Mouse (Mus musculus) forebrain, embryonic 16.5 days (tissue): ENCODE measurements at regions not wholly inside any gene's neighbourhood (a gene's known extent, or its start where the extent isn't known, plus 50 kb on each side); places are given as distances from the start of the nearest gene placed in this dataset.

Experiments
- ATAC-seq: fragments of 200-750 bp; cut with Nextera tagmentation; 2 replicates; pipeline ENCODE4 v1.8.0; 2017; ENCODE audit warnings: mild to moderate bottlenecking, moderate library complexity
- H3K27ac ChIP-seq: fragments of 300-500 bp; sonication (generic); 2 replicates; pipeline ENCODE4 v1.5.1; 2014; ENCODE audit warnings: low read length, control low read depth
- H3K27me3 ChIP-seq: fragments of 300-500 bp; sonication (generic); replicated peaks from 2 replicates; pipeline ENCODE4 v1.6.1; 2014; ENCODE audit warnings: low read length; ENCODE audit not compliant: control insufficient read depth, insufficient read depth
- H3K36me3 ChIP-seq: fragments of 300-500 bp; sonication (generic); 2 replicates; pipeline ENCODE4 v1.6.1; 2014; ENCODE audit not compliant: control insufficient read depth, insufficient read depth
- H3K4me1 ChIP-seq: fragments of 300-500 bp; sonication (generic); replicated peaks from 2 replicates; pipeline ENCODE4 v1.6.1; 2014; ENCODE audit warnings: low read length; ENCODE audit not compliant: control insufficient read depth, insufficient read depth
- H3K4me2 ChIP-seq: fragments of 300-500 bp; sonication (generic); 2 replicates; pipeline ENCODE4 v1.6.1; 2014; ENCODE audit warnings: mild to moderate bottlenecking, low read length, control low read depth
- H3K4me3 ChIP-seq: fragments of 300-500 bp; sonication (generic); replicated peaks from 2 replicates; pipeline ENCODE4 v1.5.1; 2014; ENCODE audit warnings: mild to moderate bottlenecking, low read length, control low read depth
- H3K9ac ChIP-seq: fragments of 300-500 bp; sonication (generic); replicated peaks from 2 replicates; pipeline ENCODE4 v1.6.1; 2014; ENCODE audit warnings: low read depth, low read length, control low read depth
- H3K9me3 ChIP-seq: fragments of 300-500 bp; sonication (generic); 2 replicates; pipeline ENCODE4 v1.6.1; 2016; ENCODE audit warnings: low read length; ENCODE audit not compliant: control insufficient read depth
- WGBS: fragments of 180-500 bp; shearing (Covaris S2); extraction: QIAGEN DNeasy Blood & Tissue Kit; methylation state at CpG from one replicate; pipeline ENCODE4 v1.1.7; 2014; 5-methylcytosine and 5-hydroxymethylcytosine counted together

DNA sequence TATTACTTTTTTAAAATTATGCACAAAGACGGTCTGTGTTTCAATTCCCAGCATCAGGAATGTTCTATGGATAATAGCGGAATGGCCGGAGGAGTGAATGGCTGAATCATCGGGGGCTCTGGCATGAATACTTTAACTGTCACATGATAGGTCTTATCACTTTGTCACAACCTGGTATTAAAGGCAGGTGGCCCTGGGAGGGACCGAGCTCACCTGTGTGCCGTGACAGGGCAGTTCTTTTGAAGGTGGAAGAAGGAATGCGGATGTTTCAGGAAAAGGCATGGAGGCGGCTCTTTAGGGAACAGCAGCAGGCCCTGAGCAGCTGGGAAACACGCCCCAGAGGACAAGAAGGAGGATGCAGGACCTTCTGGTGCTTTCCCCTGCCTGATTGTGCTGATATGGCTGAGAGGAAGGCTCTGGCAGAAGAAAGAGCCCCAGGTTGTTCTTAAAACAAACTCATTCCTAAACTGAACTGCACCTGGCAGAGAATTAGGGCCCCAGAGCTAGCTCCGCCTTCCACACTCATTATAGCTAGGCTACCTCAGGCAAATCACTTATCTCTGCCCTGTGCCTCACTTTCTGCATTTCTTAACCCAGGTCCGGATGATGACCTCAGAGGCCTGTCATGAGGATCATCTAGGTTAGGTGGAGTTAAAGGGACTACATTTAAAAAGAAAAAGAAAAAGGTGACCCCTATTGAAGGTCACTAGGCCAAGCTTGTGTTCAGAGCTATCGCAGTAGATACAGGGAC lies 184.8 kb upstream of the Bcor start:
- no peak for ATAC-seq
- H3K4me1 ChIP-seq: no peaks in the 10 kb centered on the region
- no peak overlapping the region for H3K4me3 ChIP-seq
- no peaks in the 10 kb centered on the region for H3K27me3 ChIP-seq
- H3K27ac ChIP-seq: no peak overlapping the region
- no peaks in the 10 kb centered on the region for H3K36me3 ChIP-seq
- no peaks in the 10 kb centered on the region for H3K9me3 ChIP-seq
- H3K9ac ChIP-seq: no peak overlapping the region
- WGBS: 89% methylated on average over 12 of the region's 12 CpGs
- no peak overlapping the region for H3K4me2 ChIP-seq

GRCm38 (mm10) chrX:12346856-12347255 lies 186.7 kb upstream of the Bcor start:
- Histone ChIP-seq H3K9ac (no peak overlapping the region), H3K4me3 (no peak overlapping the region), H3K4me1 (no peaks in the 10 kb centered on the region), H3K27ac (no peak overlapping the region), H3K9me3 (no peaks in the 10 kb centered on the region), H3K36me3 (no peaks in the 10 kb centered on the region), H3K4me2 (no peak overlapping the region), H3K27me3 (no peaks in the 10 kb centered on the region)
- WGBS: 72% methylated on average over 3 of the region's 3 CpGs
- ATAC-seq: no peak

- H3K9me3 ChIP-seq: no peaks in the 10 kb centered on the region
- H3K4me2 ChIP-seq: no peak overlapping the region
- H3K4me3 ChIP-seq: no peak overlapping the region
- no peaks in the 10 kb centered on the region for H3K36me3 ChIP-seq
- ATAC-seq: no peak
- 50% methylated on average over 8 of the region's 8 CpGs for WGBS
- H3K4me1 ChIP-seq: no peaks in the 10 kb centered on the region
- H3K27me3 ChIP-seq: no peaks in the 10 kb centered on the region
- H3K27ac ChIP-seq: no peak overlapping the region
- no peak overlapping the region for H3K9ac ChIP-seq
These were observed 188.0 kb upstream of the Bcor start for GRCm38 (mm10) chrX:12348117-12348516.

DNA sequence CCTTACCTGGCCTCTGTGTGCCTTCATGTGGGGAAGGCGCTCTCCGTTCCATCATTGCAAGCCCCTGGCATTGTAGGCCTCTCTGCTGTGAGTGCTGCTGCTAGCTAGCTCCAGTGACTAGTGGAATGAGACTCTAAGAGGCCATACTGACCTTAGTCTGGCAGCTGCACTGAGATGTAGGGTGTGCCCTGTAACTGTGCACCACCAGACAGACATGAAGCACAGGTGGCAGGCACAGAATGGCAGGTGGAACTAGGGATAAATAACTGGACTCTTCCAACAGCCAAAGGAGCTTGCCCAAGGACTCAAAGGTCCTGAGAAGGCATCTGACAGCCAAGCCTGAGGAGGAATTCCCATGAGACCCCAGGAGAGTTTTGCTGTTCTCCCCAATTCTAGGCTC lies 194.7 kb upstream of the Bcor start:
- H3K27ac ChIP-seq: no peak overlapping the region
- no peaks in the 10 kb centered on the region for H3K27me3 ChIP-seq
- no peak overlapping the region for H3K4me3 ChIP-seq
- no peak overlapping the region for H3K4me2 ChIP-seq
- H3K36me3 ChIP-seq: no peaks in the 10 kb centered on the region
- 96% methylated on average over 2 of the region's 2 CpGs for WGBS
- ATAC-seq: no peak
- H3K9ac ChIP-seq: no peak overlapping the region
- no peaks in the 10 kb centered on the region for H3K4me1 ChIP-seq
- no peaks in the 10 kb centered on the region for H3K9me3 ChIP-seq

DNA sequence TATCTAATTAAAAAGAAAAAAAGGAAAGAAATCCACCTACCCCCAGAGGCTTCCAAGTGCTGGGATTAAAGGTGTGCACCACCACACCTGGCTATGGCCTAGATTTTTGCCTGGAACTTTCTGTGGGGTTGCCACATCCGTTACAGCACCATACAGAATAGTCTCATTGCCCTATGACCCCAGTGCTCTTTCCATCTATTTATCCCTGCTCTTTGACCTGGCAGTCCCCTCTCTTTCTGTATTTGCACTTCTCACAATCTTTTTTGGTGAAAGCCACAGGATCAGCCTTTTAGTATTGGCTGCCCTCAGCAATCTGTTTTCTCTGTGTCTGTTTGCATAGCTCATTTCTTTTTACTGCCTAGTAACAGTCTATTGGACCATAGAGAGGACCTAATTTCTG lies 197.9 kb upstream of the Bcor start:
- Histone ChIP-seq H3K9ac (no peak overlapping the region), H3K4me3 (no peak overlapping the region), H3K27ac (no peak overlapping the region), H3K27me3 (no peaks in the 10 kb centered on the region), H3K4me1 (no peaks in the 10 kb centered on the region), H3K36me3 (no peaks in the 10 kb centered on the region), H3K9me3 (no peaks in the 10 kb centered on the region), H3K4me2 (no peak overlapping the region)
- WGBS: 50% methylated on average over 1 of the region's 1 CpGs
- ATAC-seq: no peak

- no peak for ATAC-seq
- Histone ChIP-seq H3K4me1 (no peaks in the 10 kb centered on the region), H3K4me2 (no peak overlapping the region), H3K27ac (no peak overlapping the region), H3K9ac (no peak overlapping the region), H3K9me3 (no peaks in the 10 kb centered on the region), H3K4me3 (no peak overlapping the region), H3K27me3 (no peaks in the 10 kb centered on the region), H3K36me3 (no peaks in the 10 kb centered on the region)
- WGBS: 81% methylated on average over 12 of the region's 12 CpGs
These were observed 205.6 kb upstream of the Bcor start for GRCm38 (mm10) chrX:12365582-12366323.

GRCm38 (mm10) chrX:12366801-12367200 lies 206.6 kb upstream of the Bcor start:
- Histone ChIP-seq H3K36me3 (no peaks in the 10 kb centered on the region), H3K4me2 (no peak overlapping the region), H3K9ac (no peak overlapping the region), H3K4me3 (no peak overlapping the region), H3K9me3 (no peaks in the 10 kb centered on the region), H3K27me3 (no peaks in the 10 kb centered on the region), H3K4me1 (no peaks in the 10 kb centered on the region), H3K27ac (no peak overlapping the region)
- 90% methylated on average over 6 of the region's 6 CpGs for WGBS
- no peak for ATAC-seq

- WGBS: 74% methylated on average over 6 of the region's 6 CpGs
These were observed 213.5 kb upstream of the Bcor start for GRCm38 (mm10) chrX:12373670-12374069.

GRCm38 (mm10) chrX:12375796-12376195 lies 211.8 kb upstream of the Atp6ap2 start:
- H3K9ac ChIP-seq: no peak overlapping the region
- H3K36me3 ChIP-seq: no peaks in the 10 kb centered on the region
- no peaks in the 10 kb centered on the region for H3K9me3 ChIP-seq
- H3K27me3 ChIP-seq: no peaks in the 10 kb centered on the region; the same call in 1 of the 2 replicates
- no peak overlapping the region for H3K4me3 ChIP-seq
- H3K4me1 ChIP-seq: no peaks in the 10 kb centered on the region
- WGBS: 64% methylated on average over 1 of the region's 1 CpGs
- H3K4me2 ChIP-seq: no peak overlapping the region
- ATAC-seq: no peak
- no peak overlapping the region for H3K27ac ChIP-seq

More at GRCm38 (mm10) chrX:12373670-12374069, 213.5 kb upstream of the Bcor start:
- H3K36me3 ChIP-seq: no peaks in the 10 kb centered on the region
- no peak overlapping the region for H3K4me2 ChIP-seq
- no peak overlapping the region for H3K9ac ChIP-seq
- 0 out of 2 replicates have a peak, but pooled peaks have one; percentile 52 for ATAC-seq
- H3K4me3 ChIP-seq: no peak overlapping the region
- H3K4me1 ChIP-seq: no peaks in the 10 kb centered on the region
- H3K9me3 ChIP-seq: no peaks in the 10 kb centered on the region
- no peaks in the 10 kb centered on the region; the same call in 1 of the 2 replicates for H3K27me3 ChIP-seq
- no peak overlapping the region for H3K27ac ChIP-seq
